Mouse (Mus musculus): ENCODE results near the gene Tfip11.

DNA sequence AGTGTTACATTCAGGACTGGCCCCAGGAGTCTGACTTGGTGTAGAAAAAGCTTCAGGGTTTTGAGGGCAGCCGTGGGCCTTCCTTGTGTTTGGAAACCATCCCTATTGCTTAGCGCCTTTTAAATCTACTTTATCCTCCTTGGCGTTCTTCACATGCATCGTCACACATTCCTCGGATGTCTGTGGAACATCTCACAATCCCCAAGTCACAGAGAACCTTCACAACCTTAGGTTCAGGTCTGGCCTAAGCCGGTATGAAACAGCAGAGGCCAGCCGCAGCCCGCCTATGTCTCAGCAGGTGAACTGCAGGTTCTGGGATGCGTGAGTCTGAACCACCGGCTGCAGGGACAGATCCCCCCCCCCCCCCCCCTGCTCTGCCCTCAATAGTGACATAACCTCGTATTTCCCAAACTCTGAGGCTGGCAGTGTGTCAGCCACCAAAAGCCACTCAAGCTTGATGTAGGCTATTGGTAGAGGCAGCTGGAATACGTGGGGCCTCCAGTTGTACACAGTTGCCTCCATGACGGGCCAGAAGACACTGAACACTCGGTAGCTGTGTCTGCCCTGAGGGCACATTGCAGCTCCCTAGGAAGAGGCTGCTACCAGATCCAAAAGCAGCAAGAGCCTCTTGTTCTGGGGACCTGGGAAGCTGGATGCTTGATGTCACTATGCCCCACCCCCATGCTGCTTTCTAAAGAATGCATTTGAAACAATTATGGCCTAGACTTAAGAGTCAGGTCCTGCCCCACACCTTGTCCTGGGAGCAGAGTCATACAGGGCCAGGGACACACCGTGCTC, 45.1 kb upstream of the Tfip11 start:
- TF ChIP-seq POLR2AphosphoS2 (IDR thresholded peaks at IDR 0.05; ENCODE audit: insufficient read length, low read depth) (no peak), MYOG (IDR thresholded peaks at IDR 0.05; ENCODE audit: control insufficient read depth in 1 of 3, insufficient read depth in 1 of 3, insufficient read length in 2 of 3, low read depth in 2 of 3) (no peak), POLR2A (IDR thresholded peaks at IDR 0.05; ENCODE audit: insufficient read length, low read depth) (no peak), E2F4 (IDR thresholded peaks at IDR 0.05; ENCODE audit: insufficient read depth) (no peak)
